Mouse (Mus musculus): Measurements from ENCODE around the gene Brf1. TPM values are rescaled to one million over a fixed set of nuclear protein-coding genes. Genes with fewer than 3 reads are reported as not detected.

Brf1 gene
- polyA plus RNA-seq, 1 experiment, result 27.2 TPM

- H3K36me3 ChIP-seq (ENCODE audit: control insufficient read depth, insufficient read depth), result peaks cover 8% of the 10 kb centered on the region
- TF ChIP-seq CEBPB (IDR thresholded peaks at IDR 0.05; ENCODE audit: low read depth) (no peak), MAX (IDR thresholded peaks at IDR 0.05) (peak; percentile 54), MYOG (IDR thresholded peaks at IDR 0.05; ENCODE audit: control insufficient read depth, extremely low read depth, insufficient read length) (no peak), MYOD1 (IDR thresholded peaks at IDR 0.05; ENCODE audit: control insufficient read depth, insufficient read length, low read depth) (no peak), CTCF (IDR thresholded peaks at IDR 0.05; ENCODE audit: control insufficient read depth, insufficient read depth, insufficient read length) (no peak)
Observed at GRCm38 (mm10) chr12:113013604-113014558, 13.4 kb upstream of the Brf1 start, which contains the start of gene Pacs2. Gene Pacs2 (plus strand): TSS chr12:113014508.

GRCm38 (mm10) chr12:113013021-113013491, 12.6 kb upstream of the Brf1 start:
- H3K4me3 ChIP-seq (ENCODE audit: insufficient read depth, poor library complexity, severe bottlenecking), result no peak overlapping the region
- H3K36me3 ChIP-seq (ENCODE audit: control insufficient read depth, insufficient read depth), result no peaks in the 10 kb centered on the region
- TF ChIP-seq USF1 (IDR thresholded peaks at IDR 0.05; ENCODE audit: low read depth) (no peak), MYOG (IDR thresholded peaks at IDR 0.05; ENCODE audit: control insufficient read depth, extremely low read depth, insufficient read length) (no peak), MYOD1 (IDR thresholded peaks at IDR 0.05; ENCODE audit: control insufficient read depth, insufficient read length, low read depth) (no peak), CEBPB (IDR thresholded peaks at IDR 0.05; ENCODE audit: low read depth) (no peak), CTCF (IDR thresholded peaks at IDR 0.05; ENCODE audit: control insufficient read depth, insufficient read depth, insufficient read length) (no peak), MAX (IDR thresholded peaks at IDR 0.05) (no peak), FOSL1 (IDR thresholded peaks at IDR 0.05; ENCODE audit: insufficient read depth, low read length, poor library complexity, severe bottlenecking) (no peak)
- no peak overlapping the region for H3ac ChIP-seq (ENCODE audit: control insufficient read depth, insufficient read length, low read depth)
- no peaks in the 10 kb centered on the region for H3K27me3 ChIP-seq (ENCODE audit: control insufficient read depth, insufficient read depth, insufficient read length)
- H3K79me2 ChIP-seq (ENCODE audit: control insufficient read depth, insufficient read depth), result peaks cover 37% of the 10 kb centered on the region
- H3K79me3 ChIP-seq (ENCODE audit: low read depth), result peaks cover 32% of the 10 kb centered on the region

More at GRCm38 (mm10) chr12:113013604-113014558, 13.4 kb upstream of the Brf1 start, which contains the start of gene Pacs2:
- Histone ChIP-seq H3K4me3 (ENCODE audit: insufficient read depth, poor library complexity, severe bottlenecking) (peak within 1 kb of the TSS; percentile 71), H3K27me3 (ENCODE audit: control insufficient read depth, insufficient read depth, insufficient read length) (no peaks in the 10 kb centered on the region), H3ac (ENCODE audit: control insufficient read depth, insufficient read length, low read depth) (peak within 1 kb of the TSS; percentile 99), H3K79me3 (ENCODE audit: low read depth) (peaks cover 41% of the 10 kb centered on the region), H3K79me2 (ENCODE audit: control insufficient read depth, insufficient read depth) (peaks cover 45% of the 10 kb centered on the region)

GRCm38 (mm10) chr12:113012443-113012842, 11.9 kb upstream of the Brf1 start:
- no peak overlapping the region for H3K4me3 ChIP-seq (ENCODE audit: insufficient read depth, poor library complexity, severe bottlenecking)
- no peak overlapping the region for H3ac ChIP-seq (ENCODE audit: control insufficient read depth, insufficient read length, low read depth)
- TF ChIP-seq CEBPB (IDR thresholded peaks at IDR 0.05; ENCODE audit: low read depth), result no peak
- no peaks in the 10 kb centered on the region for H3K36me3 ChIP-seq (ENCODE audit: control insufficient read depth, insufficient read depth)
- H3K79me3 ChIP-seq (ENCODE audit: low read depth), result peaks cover 26% of the 10 kb centered on the region
- H3K27me3 ChIP-seq (ENCODE audit: control insufficient read depth, insufficient read depth, insufficient read length), result no peaks in the 10 kb centered on the region
- H3K79me2 ChIP-seq (ENCODE audit: control insufficient read depth, insufficient read depth), result peaks cover 31% of the 10 kb centered on the region

GRCm38 (mm10) chr12:113011702-113012360, 11.3 kb upstream of the Brf1 start:
- Histone ChIP-seq H3K79me2 (ENCODE audit: control insufficient read depth, insufficient read depth) (peaks cover 25% of the 10 kb centered on the region), H3K36me3 (ENCODE audit: control insufficient read depth, insufficient read depth) (no peaks in the 10 kb centered on the region), H3K4me3 (ENCODE audit: insufficient read depth, poor library complexity, severe bottlenecking) (no peak overlapping the region), H3K27me3 (ENCODE audit: control insufficient read depth, insufficient read depth, insufficient read length) (no peaks in the 10 kb centered on the region), H3ac (ENCODE audit: control insufficient read depth, insufficient read length, low read depth) (no peak overlapping the region), H3K79me3 (ENCODE audit: low read depth) (peaks cover 20% of the 10 kb centered on the region)
- no peak for TF ChIP-seq CEBPB (IDR thresholded peaks at IDR 0.05; ENCODE audit: low read depth)
- peak; percentile 13 for TF ChIP-seq MAX (IDR thresholded peaks at IDR 0.05)
- TF ChIP-seq MYOG (IDR thresholded peaks at IDR 0.05; ENCODE audit: control insufficient read depth, extremely low read depth, insufficient read length), result no peak
- no peak for TF ChIP-seq CTCF (IDR thresholded peaks at IDR 0.05; ENCODE audit: control insufficient read depth, insufficient read depth, insufficient read length)
- peak; percentile 43 for TF ChIP-seq MYOD1 (IDR thresholded peaks at IDR 0.05; ENCODE audit: control insufficient read depth, insufficient read length, low read depth)
- peak; percentile 45 for TF ChIP-seq FOSL1 (IDR thresholded peaks at IDR 0.05; ENCODE audit: insufficient read depth, low read length, poor library complexity, severe bottlenecking)
- no peak for TF ChIP-seq USF1 (IDR thresholded peaks at IDR 0.05; ENCODE audit: low read depth)

- TF ChIP-seq MAX (IDR thresholded peaks at IDR 0.05), result no peak
- TF ChIP-seq CEBPB (IDR thresholded peaks at IDR 0.05; ENCODE audit: low read depth), result no peak
- peak; percentile 94 for TF ChIP-seq CTCF (IDR thresholded peaks at IDR 0.05; ENCODE audit: control insufficient read depth, insufficient read depth, insufficient read length)
- no peak for TF ChIP-seq MYOG (IDR thresholded peaks at IDR 0.05; ENCODE audit: control insufficient read depth, extremely low read depth, insufficient read length)
- Histone ChIP-seq H3K79me3 (ENCODE audit: low read depth) (peaks cover 1% of the 10 kb centered on the region), H3ac (ENCODE audit: control insufficient read depth, insufficient read length, low read depth) (no peak overlapping the region), H3K4me3 (ENCODE audit: insufficient read depth, poor library complexity, severe bottlenecking) (no peak overlapping the region), H3K79me2 (ENCODE audit: control insufficient read depth, insufficient read depth) (peaks cover 3% of the 10 kb centered on the region), H3K27me3 (ENCODE audit: control insufficient read depth, insufficient read depth, insufficient read length) (no peaks in the 10 kb centered on the region), H3K36me3 (ENCODE audit: control insufficient read depth, insufficient read depth) (no peaks in the 10 kb centered on the region)
Observed at GRCm38 (mm10) chr12:113004993-113005392, 4.5 kb upstream of the Brf1 start.

All from C2C12 (cell line).